Mouse (Mus musculus) heart, embryonic 10.5 days (tissue): ENCODE data around the gene Ermp1. TPM values are rescaled to one million over a fixed set of nuclear protein-coding genes. Genes with fewer than 3 reads are reported as not detected.
"Not testable (repeated sequence)": the region's sequence is repeated elsewhere in the genome, so short reads cannot be mapped to it uniquely, and the experiment has no call there.

Experiments
- DNase-seq: peaks from one replicate; pipeline ENCODE4 v3.0.0-alpha.2; 2017; ENCODE audit warnings: low spot score
- H3K27ac ChIP-seq: fragments of 300-500 bp; sonication (generic); 2 replicates; pipeline ENCODE4 v1.5.1; 2016; ENCODE audit warnings: mild to moderate bottlenecking
- H3K27me3 ChIP-seq: fragments of 300-500 bp; sonication (generic); 2 replicates; pipeline ENCODE4 v1.6.1; 2016; ENCODE audit warnings: mild to moderate bottlenecking; ENCODE audit not compliant: poor library complexity, insufficient read depth, severe bottlenecking
- H3K36me3 ChIP-seq: fragments of 300-500 bp; sonication (generic); 2 replicates; pipeline ENCODE4 v1.6.1; 2016; ENCODE audit warnings: mild to moderate bottlenecking, moderate library complexity
- H3K4me1 ChIP-seq: fragments of 300-500 bp; sonication (generic); 2 replicates; pipeline ENCODE4 v1.6.1; 2016; ENCODE audit warnings: mild to moderate bottlenecking
- H3K4me3 ChIP-seq: fragments of 300-500 bp; sonication (generic); 2 replicates; pipeline ENCODE4 v1.5.1; 2016; ENCODE audit warnings: mild to moderate bottlenecking, moderate library complexity
- H3K9me3 ChIP-seq: fragments of 300-500 bp; sonication (generic); 2 replicates; pipeline ENCODE4 v1.6.1; 2016; ENCODE audit warnings: mild to moderate bottlenecking, moderate library complexity
- whole genome bisulfite sequencing: fragments of 180-500 bp; shearing (Covaris S2); methylation state at CpG from one replicate; pipeline ENCODE4 v1.1.7; 2016; 5-methylcytosine and 5-hydroxymethylcytosine counted together
- polyA plus RNA-seq: library from polyadenylated mRNA; unstranded; fragments of >200 nt; fragmentation: Nextera tagmentation; extraction: Ambion mirVana; gene quantifications from 2 replicates; pipeline ENCODE4 v1.2.1, GENCODE M21; 2016

Gene Ermp1
- polyA plus RNA-seq, 1 experiment from 2014 or later, result 9.5 TPM

GRCm38 (mm10) chr19:29612102-29612501, 36.1 kb downstream of the Ermp1 start:
- Histone ChIP-seq H3K4me1 (0 out of 2 replicates have a peak, but pooled peaks cover 7% of the 10 kb centered on the region), H3K9me3 (no peaks in the 10 kb centered on the region), H3K36me3 (peaks cover 11% of the 10 kb centered on the region), H3K4me3 (no peak overlapping the region), H3K27ac (no peak overlapping the region), H3K27me3 (peaks cover 65% of the 10 kb centered on the region)
- 80% methylated on average over 2 of the region's 2 CpGs for WGBS
- DNase-seq, result no peak

GRCm38 (mm10) chr19:29610907-29611306, 37.3 kb downstream of the Ermp1 start:
- H3K4me3 ChIP-seq, result no peak overlapping the region
- H3K27ac ChIP-seq, result no peak overlapping the region
- H3K4me1 ChIP-seq, result 0 out of 2 replicates have a peak, but pooled peaks cover 7% of the 10 kb centered on the region
- DNase-seq, result peak; percentile 84
- WGBS, result 30% methylated on average over 10 of the region's 10 CpGs
- no peaks in the 10 kb centered on the region for H3K9me3 ChIP-seq
- H3K27me3 ChIP-seq, result peaks cover 60% of the 10 kb centered on the region
- peaks cover 14% of the 10 kb centered on the region for H3K36me3 ChIP-seq

- 65% methylated on average over 4 of the region's 4 CpGs for WGBS
- Histone ChIP-seq H3K4me3 (no peak overlapping the region), H3K27me3 (peaks cover 50% of the 10 kb centered on the region), H3K9me3 (no peaks in the 10 kb centered on the region), H3K4me1 (0 out of 2 replicates have a peak, but pooled peaks cover 7% of the 10 kb centered on the region), H3K27ac (no peak overlapping the region), H3K36me3 (peaks cover 25% of the 10 kb centered on the region)
- DNase-seq, result no peak
These were observed 40.0 kb downstream of the Ermp1 start for GRCm38 (mm10) chr19:29608212-29608611.

GRCm38 (mm10) chr19:29607521-29607920, 40.7 kb downstream of the Ermp1 start:
- Histone ChIP-seq H3K27ac (no peak overlapping the region), H3K36me3 (peaks cover 29% of the 10 kb centered on the region), H3K4me3 (no peak overlapping the region), H3K4me1 (0 out of 2 replicates have a peak, but pooled peaks cover 7% of the 10 kb centered on the region), H3K27me3 (peaks cover 50% of the 10 kb centered on the region), H3K9me3 (no peaks in the 10 kb centered on the region)
- WGBS, result 80% methylated on average over 4 of the region's 4 CpGs
- no peak for DNase-seq

- 93% methylated on average over 3 of the region's 3 CpGs for WGBS
These were observed 43.6 kb downstream of the Ermp1 start for GRCm38 (mm10) chr19:29604653-29605052.

GRCm38 (mm10) chr19:29603548-29604353, 44.5 kb downstream of the Ermp1 start:
- Histone ChIP-seq H3K27ac (no peak overlapping the region), H3K4me1 (no peaks in the 10 kb centered on the region), H3K36me3 (peaks cover 47% of the 10 kb centered on the region), H3K4me3 (no peak overlapping the region), H3K9me3 (no peaks in the 10 kb centered on the region), H3K27me3 (peaks cover 54% of the 10 kb centered on the region)
- DNase-seq, result no peak
- 77% methylated on average over 14 of the region's 14 CpGs for WGBS

More at GRCm38 (mm10) chr19:29604653-29605052, 43.6 kb downstream of the Ermp1 start:
- Histone ChIP-seq H3K27ac (no peak overlapping the region), H3K27me3 (peaks cover 50% of the 10 kb centered on the region), H3K4me1 (no peaks in the 10 kb centered on the region), H3K36me3 (peaks cover 38% of the 10 kb centered on the region), H3K4me3 (no peak overlapping the region), H3K9me3 (no peaks in the 10 kb centered on the region)
- DNase-seq, result no peak

- peaks cover 77% of the 10 kb centered on the region for H3K36me3 ChIP-seq
- WGBS, result 88% methylated on average over 5 of the region's 5 CpGs
These were observed 49.2 kb downstream of the Ermp1 start for GRCm38 (mm10) chr19:29598981-29599380.

GRCm38 (mm10) chr19:29596985-29597384, 51.2 kb downstream of the Ermp1 start:
- Histone ChIP-seq H3K36me3 (peaks cover 57% of the 10 kb centered on the region), H3K27ac (no peak overlapping the region), H3K4me3 (no peak overlapping the region), H3K4me1 (no peaks in the 10 kb centered on the region), H3K27me3 (peaks cover 20% of the 10 kb centered on the region), H3K9me3 (no peaks in the 10 kb centered on the region)
- no peak for DNase-seq
- 94% methylated on average over 2 of the region's 2 CpGs for WGBS

More at GRCm38 (mm10) chr19:29598981-29599380, 49.2 kb downstream of the Ermp1 start:
- no peak for DNase-seq
- no peak overlapping the region for H3K27ac ChIP-seq
- no peaks in the 10 kb centered on the region for H3K4me1 ChIP-seq
- H3K27me3 ChIP-seq, result peaks cover 40% of the 10 kb centered on the region
- no peaks in the 10 kb centered on the region for H3K9me3 ChIP-seq
- no peak overlapping the region for H3K4me3 ChIP-seq

GRCm38 (mm10) chr19:29596276-29596675, 51.9 kb downstream of the Ermp1 start:
- 93% methylated on average over 3 of the region's 3 CpGs for WGBS
- Histone ChIP-seq H3K4me3 (no peak overlapping the region), H3K36me3 (peaks cover 58% of the 10 kb centered on the region), H3K27ac (no peak overlapping the region), H3K9me3 (no peaks in the 10 kb centered on the region), H3K27me3 (peaks cover 15% of the 10 kb centered on the region), H3K4me1 (no peaks in the 10 kb centered on the region)
- DNase-seq, result no peak

- H3K9me3 ChIP-seq, H3K4me1 ChIP-seq, DNase-seq, H3K4me3 ChIP-seq, H3K27ac ChIP-seq: not testable (repeated sequence)
- peaks cover 12% of the 10 kb centered on the region; the same call in 1 of the 2 replicates for H3K27me3 ChIP-seq
- 82% methylated on average over 3 of the region's 3 CpGs for WGBS
- H3K36me3 ChIP-seq, result peaks cover 54% of the 10 kb centered on the region
These were observed 54.4 kb downstream of the Ermp1 start for GRCm38 (mm10) chr19:29593783-29594182.

- H3K9me3 ChIP-seq, result no peaks in the 10 kb centered on the region
- H3K36me3 ChIP-seq, result peaks cover 43% of the 10 kb centered on the region
- H3K4me1 ChIP-seq, result no peaks in the 10 kb centered on the region
- no peak overlapping the region for H3K27ac ChIP-seq
- 83% methylated on average over 6 of the region's 6 CpGs for WGBS
- DNase-seq, result no peak
- H3K4me3 ChIP-seq, result no peak overlapping the region
- H3K27me3 ChIP-seq, result no peaks in the 10 kb centered on the region
These were observed 64.5 kb downstream of the Ermp1 start for GRCm38 (mm10) chr19:29583734-29584133.

- no peak overlapping the region for H3K4me3 ChIP-seq
- no peaks in the 10 kb centered on the region for H3K27me3 ChIP-seq
- H3K27ac ChIP-seq, result no peak overlapping the region
- 83% methylated on average over 2 of the region's 2 CpGs for WGBS
- no peaks in the 10 kb centered on the region for H3K4me1 ChIP-seq
- DNase-seq, result no peak
- H3K36me3 ChIP-seq, result peaks cover 39% of the 10 kb centered on the region
- H3K9me3 ChIP-seq, result no peaks in the 10 kb centered on the region
These were observed 65.8 kb downstream of the Ermp1 start for GRCm38 (mm10) chr19:29582439-29582838.

- no peak for DNase-seq
- no peaks in the 10 kb centered on the region for H3K27me3 ChIP-seq
- no peaks in the 10 kb centered on the region for H3K4me1 ChIP-seq
- H3K36me3 ChIP-seq, result peaks cover 28% of the 10 kb centered on the region
- no peaks in the 10 kb centered on the region for H3K9me3 ChIP-seq
- 82% methylated on average over 1 of the region's 1 CpGs for WGBS
- no peak overlapping the region for H3K27ac ChIP-seq
- no peak overlapping the region for H3K4me3 ChIP-seq
These were observed 81.7 kb downstream of the Ermp1 start for GRCm38 (mm10) chr19:29566512-29566911.
